Mouse (Mus musculus) E14TG2a.4 (cell line): ENCODE measurements around the gene Slc5a6.

Experiments
- H3K27me3 ChIP-seq: 2 replicates; pipeline ENCODE4 v1.6.1; 2014; ENCODE audit warnings: low read length, control low read depth; ENCODE audit not compliant: insufficient read depth
- H3K36me3 ChIP-seq: 2 replicates; pipeline ENCODE4 v1.6.1; 2014; ENCODE audit warnings: low read length, control low read depth; ENCODE audit not compliant: insufficient read depth
- H3K4me1 ChIP-seq: replicated peaks from 2 replicates; pipeline ENCODE4 v1.6.1; 2014; ENCODE audit warnings: low read depth, low read length, control low read depth
- H3K4me3 ChIP-seq: replicated peaks from 2 replicates; pipeline ENCODE4 v1.5.1; 2014; ENCODE audit warnings: mild to moderate bottlenecking, low read length
- H3K9me3 ChIP-seq: 2 replicates; pipeline ENCODE4 v1.6.1; 2014; ENCODE audit warnings: low read length, control low read depth
- CTCF ChIP-seq: conservative IDR thresholded peaks from 2 replicates; pipeline ENCODE4 v1.5.1; 2014; ENCODE audit warnings: low read length
- NANOG ChIP-seq: IDR thresholded peaks from 2 replicates; pipeline ENCODE4 v1.6.1; 2014; ENCODE audit warnings: borderline replicate concordance, low read length, mixed read lengths
- POU5F1 ChIP-seq: IDR thresholded peaks from 2 replicates; pipeline ENCODE4 v1.6.1; 2014; ENCODE audit warnings: low read length, borderline replicate concordance

The Slc5a6 gene

DNA sequence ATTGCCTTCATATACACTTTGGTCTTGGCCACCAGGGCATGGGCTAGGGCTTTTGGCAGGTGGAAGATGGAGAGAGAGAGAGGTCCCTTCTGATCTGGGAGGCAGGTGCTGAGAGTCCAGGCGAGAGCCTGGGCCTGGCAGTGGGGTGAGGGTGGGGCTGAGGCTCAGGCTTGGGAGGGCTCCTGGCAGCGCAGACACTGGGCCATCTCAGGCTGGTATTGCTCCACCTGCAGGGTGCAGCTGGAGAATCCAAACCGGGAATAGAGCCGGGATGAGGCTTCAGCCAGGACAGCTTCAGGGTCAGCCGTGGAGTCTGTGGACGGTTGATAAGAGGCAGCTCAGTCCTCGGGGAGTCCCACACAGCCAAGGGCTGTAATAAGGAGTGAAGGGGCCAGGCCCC, 37.9 kb upstream of the Slc5a6 start:
- H3K4me3 ChIP-seq = no peak overlapping the region
- TF ChIP-seq NANOG (no peak), CTCF (no peak), POU5F1 (no peak)
- peaks cover 28% of the 10 kb centered on the region for H3K4me1 ChIP-seq
- peaks cover 61% of the 10 kb centered on the region for H3K27me3 ChIP-seq
- no peaks in the 10 kb centered on the region for H3K9me3 ChIP-seq
- H3K36me3 ChIP-seq = no peaks in the 10 kb centered on the region

DNA sequence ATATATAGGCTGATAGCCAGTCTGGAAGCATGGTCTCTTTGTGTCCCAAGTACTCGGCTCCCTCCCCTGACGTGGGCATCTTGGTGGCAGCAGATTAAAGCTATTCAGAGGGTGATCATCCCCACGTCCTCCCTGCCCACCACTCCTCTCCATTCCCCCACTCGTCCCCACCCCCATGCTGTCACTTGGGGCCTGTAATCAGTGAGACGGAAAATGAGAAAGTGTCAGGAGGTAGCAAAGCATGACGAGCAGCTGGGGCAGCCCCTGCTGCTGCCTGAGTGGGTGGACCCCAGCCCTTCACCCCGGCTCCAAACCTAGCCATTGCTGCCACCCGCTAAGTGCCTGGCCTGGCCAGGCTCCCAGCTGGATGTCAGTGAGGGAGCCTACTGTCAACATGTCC, 35.2 kb upstream of the Slc5a6 start:
- no peak for TF ChIP-seq CTCF
- no peak for TF ChIP-seq NANOG
- TF ChIP-seq POU5F1 = no peak
- Histone ChIP-seq H3K27me3 (peaks cover 34% of the 10 kb centered on the region), H3K4me3 (no peak overlapping the region), H3K4me1 (peaks cover 15% of the 10 kb centered on the region), H3K36me3 (peaks cover 8% of the 10 kb centered on the region), H3K9me3 (no peaks in the 10 kb centered on the region)

DNA sequence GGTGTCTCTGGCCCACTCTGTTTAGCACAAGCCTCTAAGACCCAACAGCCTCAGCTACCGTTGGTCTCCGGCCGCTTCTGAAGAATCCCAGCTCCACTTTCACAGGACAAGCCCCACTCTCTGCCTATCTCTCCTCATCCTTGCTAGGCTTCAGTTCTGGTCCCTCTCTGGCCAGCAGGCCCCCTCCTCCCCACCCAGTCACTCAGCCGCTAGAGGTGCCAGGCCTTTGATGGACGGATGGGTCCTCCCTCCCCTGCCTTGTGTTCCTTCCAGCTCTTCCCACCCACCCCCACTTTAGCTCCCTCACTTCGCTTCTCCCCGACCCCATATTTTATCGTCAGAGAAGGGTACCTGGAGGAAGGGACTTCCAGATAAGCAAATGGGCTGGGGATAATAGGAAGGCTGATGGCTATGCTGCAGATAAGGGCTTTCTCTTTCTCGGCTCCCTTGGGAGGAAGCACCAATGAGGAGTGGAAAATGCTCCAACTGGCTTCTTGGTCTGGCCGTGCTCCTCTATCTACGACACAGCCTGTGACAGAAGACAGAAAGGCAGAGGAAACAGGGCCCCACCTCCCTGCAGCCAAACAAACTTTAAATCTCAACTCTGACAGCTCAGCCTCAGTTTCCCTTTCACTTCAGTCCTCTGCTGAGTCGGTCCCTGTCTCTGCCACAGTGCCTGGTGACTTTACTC, 34.4 kb upstream of the Slc5a6 start:
- Histone ChIP-seq H3K4me3 (no peak overlapping the region), H3K4me1 (peaks cover 9% of the 10 kb centered on the region), H3K36me3 (peaks cover 17% of the 10 kb centered on the region), H3K9me3 (no peaks in the 10 kb centered on the region), H3K27me3 (peaks cover 26% of the 10 kb centered on the region)
- TF ChIP-seq POU5F1 (no peak), CTCF (no peak), NANOG (no peak)

DNA sequence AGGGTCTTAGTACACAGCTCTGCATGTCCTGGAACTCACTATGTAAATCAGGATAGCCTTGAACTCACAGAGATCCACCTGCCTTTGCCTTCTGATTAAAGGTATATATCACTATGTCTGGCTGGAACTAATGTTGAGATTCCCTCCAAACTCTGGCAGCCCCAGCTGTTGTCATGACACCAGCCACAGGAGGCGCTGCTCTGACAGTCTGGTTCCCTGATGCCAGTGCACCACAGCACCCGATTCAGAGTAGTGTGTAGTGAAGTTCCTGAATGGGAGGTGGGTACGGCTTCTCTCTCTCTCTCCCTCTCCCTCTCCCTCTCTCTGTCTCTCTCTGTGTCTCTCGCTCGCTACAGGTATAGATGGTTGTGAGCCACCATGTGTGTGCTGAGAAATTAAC, 33.6 kb upstream of the Slc5a6 start:
- H3K4me1 ChIP-seq = peaks cover 7% of the 10 kb centered on the region
- no peaks in the 10 kb centered on the region for H3K9me3 ChIP-seq
- no peak overlapping the region for H3K4me3 ChIP-seq
- peaks cover 24% of the 10 kb centered on the region for H3K36me3 ChIP-seq
- peaks cover 21% of the 10 kb centered on the region for H3K27me3 ChIP-seq
- no peak for TF ChIP-seq POU5F1
- no peak for TF ChIP-seq NANOG
- peak; percentile 21; the same call in 1 of the 2 replicates for TF ChIP-seq CTCF

DNA sequence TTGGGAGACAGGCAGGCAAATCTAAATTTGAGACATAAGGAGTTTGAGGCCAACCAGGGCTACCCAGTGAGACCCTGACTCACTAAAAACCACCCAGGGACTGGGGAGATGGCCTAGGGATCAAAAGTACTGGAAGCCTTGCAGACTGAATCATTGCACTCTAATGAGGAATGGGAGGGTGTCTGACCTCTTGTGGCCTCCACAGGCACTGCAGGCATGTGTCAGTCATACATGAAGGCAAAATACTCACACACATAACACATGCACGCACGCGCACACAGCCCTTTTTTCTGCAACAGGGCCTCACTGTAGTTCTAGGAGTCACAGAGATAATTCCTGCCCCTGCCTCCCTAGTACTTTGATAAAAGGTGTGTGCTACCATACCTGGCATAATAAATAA, 32.7 kb upstream of the Slc5a6 start:
- Histone ChIP-seq H3K27me3 (peaks cover 13% of the 10 kb centered on the region), H3K9me3 (no peaks in the 10 kb centered on the region), H3K4me1 (peaks cover 16% of the 10 kb centered on the region), H3K36me3 (peaks cover 34% of the 10 kb centered on the region), H3K4me3 (no peak overlapping the region)
- TF ChIP-seq CTCF (peak; percentile 74), POU5F1 (no peak)

DNA sequence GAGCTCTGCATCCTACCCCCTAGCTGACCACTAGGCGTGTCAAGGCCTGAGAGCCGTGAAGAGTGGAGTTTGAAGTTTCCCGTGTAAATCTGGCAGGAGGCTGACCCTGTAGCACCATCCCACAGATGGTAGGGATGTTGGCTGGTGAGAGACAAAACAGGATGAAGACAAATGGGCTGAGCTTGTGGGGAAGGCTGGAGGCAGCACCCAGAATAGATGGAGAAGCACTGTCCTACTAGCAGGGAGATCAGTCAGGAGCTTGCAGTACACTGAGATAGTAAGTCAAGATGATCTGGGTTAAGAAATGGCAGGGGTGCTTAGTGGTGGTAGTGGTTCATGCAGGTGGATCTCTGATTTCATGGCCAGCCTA, 32.1 kb upstream of the Slc5a6 start:
- TF ChIP-seq POU5F1 = no peak
- no peak for TF ChIP-seq NANOG
- no peak for TF ChIP-seq CTCF
- Histone ChIP-seq H3K27me3 (peaks cover 7% of the 10 kb centered on the region), H3K4me1 (peaks cover 19% of the 10 kb centered on the region), H3K4me3 (no peak overlapping the region), H3K9me3 (no peaks in the 10 kb centered on the region), H3K36me3 (peaks cover 40% of the 10 kb centered on the region)

DNA sequence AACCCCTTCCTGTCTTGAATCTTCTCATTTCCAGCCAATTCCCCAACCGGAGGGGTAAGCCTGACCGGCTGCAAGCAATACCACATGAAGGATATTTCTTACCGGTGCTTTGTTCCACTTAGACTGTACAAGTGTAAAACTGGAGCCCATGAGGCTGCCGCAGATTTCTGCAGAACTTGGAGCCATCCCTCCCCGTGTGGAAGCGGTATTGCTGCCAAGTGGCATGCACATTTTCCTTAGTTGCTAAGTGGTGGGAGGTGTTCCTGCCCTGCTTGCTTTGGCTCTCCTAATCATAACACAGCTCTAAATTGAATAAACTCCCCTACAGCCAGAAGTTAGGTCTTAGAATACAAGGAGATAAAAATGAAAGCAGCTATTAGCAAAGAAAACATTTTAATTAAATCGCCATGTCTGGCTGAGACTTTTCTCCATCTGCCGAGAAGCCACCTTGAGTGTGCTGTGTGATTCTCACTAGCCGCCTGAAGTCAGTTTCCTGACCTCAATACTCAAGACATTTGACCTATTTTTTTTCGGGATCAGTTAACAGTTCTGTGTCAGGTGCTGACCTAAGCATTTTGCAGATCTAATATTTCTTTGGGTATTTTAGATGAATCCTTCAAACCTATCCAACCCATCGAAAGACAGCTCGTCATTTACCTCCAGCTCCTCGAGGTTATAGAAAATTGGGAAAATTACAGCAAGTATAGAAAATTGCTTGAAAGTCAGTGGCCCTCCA, 31.5 kb upstream of the Slc5a6 start:
- peaks cover 45% of the 10 kb centered on the region for H3K36me3 ChIP-seq
- H3K9me3 ChIP-seq = no peaks in the 10 kb centered on the region
- TF ChIP-seq POU5F1 (no peak), CTCF (no peak), NANOG (no peak)
- peaks cover 24% of the 10 kb centered on the region for H3K4me1 ChIP-seq
- H3K4me3 ChIP-seq = no peak overlapping the region
- peaks cover 5% of the 10 kb centered on the region; the same call in 1 of the 2 replicates for H3K27me3 ChIP-seq

DNA sequence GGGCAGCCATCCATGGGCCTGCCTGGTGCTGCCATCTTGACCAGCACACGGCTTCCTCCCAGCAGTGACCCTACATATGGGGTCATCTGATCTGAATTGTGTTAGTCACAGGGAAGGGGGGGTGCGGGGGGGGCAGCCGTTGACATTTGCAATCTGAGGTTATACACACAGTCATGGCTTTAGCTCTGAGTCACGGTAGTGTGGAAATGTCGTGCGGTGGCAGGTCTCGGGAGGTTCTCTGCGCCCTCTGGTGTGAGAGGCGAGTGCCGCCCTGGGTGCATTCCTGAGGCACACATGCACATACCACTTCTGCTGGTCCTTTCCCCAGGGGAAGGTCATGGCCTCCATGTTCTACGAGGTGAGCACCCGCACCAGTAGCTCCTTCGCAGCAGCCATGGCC, 27.6 kb upstream of the Slc5a6 start:
- H3K36me3 ChIP-seq = peaks cover 84% of the 10 kb centered on the region
- no peak for TF ChIP-seq NANOG
- TF ChIP-seq POU5F1 = no peak
- no peak for TF ChIP-seq CTCF
- no peak overlapping the region for H3K4me3 ChIP-seq

DNA sequence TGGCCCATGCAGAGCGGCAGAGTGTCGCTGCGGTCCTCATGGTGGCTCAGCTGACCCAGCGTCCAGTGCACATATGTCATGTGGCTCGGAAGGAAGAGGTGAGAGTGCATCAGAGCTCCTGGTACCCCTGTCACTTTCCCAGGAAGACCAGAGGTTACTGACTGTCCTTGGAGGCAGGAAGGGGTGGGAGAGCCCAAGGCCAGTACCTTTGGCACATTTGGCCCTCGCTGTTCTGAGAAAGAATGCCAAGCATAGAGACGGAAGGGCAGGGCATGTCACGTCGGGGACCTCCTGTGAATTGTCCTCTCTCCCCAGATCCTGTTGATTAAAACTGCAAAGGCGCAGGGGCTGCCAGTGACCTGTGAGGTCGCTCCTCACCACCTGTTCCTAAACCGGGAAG, 24.5 kb upstream of the Slc5a6 start:
- TF ChIP-seq CTCF = no peak
- no peak for TF ChIP-seq POU5F1
- TF ChIP-seq NANOG = no peak
- no peak overlapping the region for H3K4me3 ChIP-seq
- peaks cover 55% of the 10 kb centered on the region for H3K4me1 ChIP-seq
- H3K27me3 ChIP-seq = no peaks in the 10 kb centered on the region
- no peaks in the 10 kb centered on the region for H3K9me3 ChIP-seq
- H3K36me3 ChIP-seq = peaks cover 100% of the 10 kb centered on the region

More for the DNA sequence above, 27.6 kb upstream of the Slc5a6 start:
- Histone ChIP-seq H3K4me1 (peaks cover 45% of the 10 kb centered on the region), H3K9me3 (no peaks in the 10 kb centered on the region), H3K27me3 (no peaks in the 10 kb centered on the region)
